Mouse (Mus musculus) intestine, embryonic 16.5 days (tissue): ENCODE measurements around the gene Mast3. TPM values are rescaled to one million over a fixed set of nuclear protein-coding genes. Genes with fewer than 3 reads are reported as not detected.

Experiments
- ATAC-seq: fragments of 200-750 bp; cut with Nextera tagmentation; 2 replicates; pipeline ENCODE4 v1.8.0; 2017; ENCODE audit warnings: moderate TSS enrichment, moderate library complexity
- H3K27ac ChIP-seq: fragments of 300-500 bp; sonication (generic); 2 replicates; pipeline ENCODE4 v1.5.1; 2014; ENCODE audit warnings: mild to moderate bottlenecking, low read length
- H3K27me3 ChIP-seq: fragments of 300-500 bp; sonication (generic); replicated peaks from 2 replicates; pipeline ENCODE4 v1.6.1; 2014; ENCODE audit warnings: low read length, control low read depth, mixed read lengths; ENCODE audit not compliant: control insufficient read depth, insufficient read depth
- H3K36me3 ChIP-seq: fragments of 300-500 bp; sonication (generic); 2 replicates; pipeline ENCODE4 v1.6.1; 2014; ENCODE audit warnings: low read length, control low read depth; ENCODE audit not compliant: control insufficient read depth, insufficient read depth
- H3K4me1 ChIP-seq: fragments of 300-500 bp; sonication (generic); 2 replicates; pipeline ENCODE4 v1.6.1; 2014; ENCODE audit warnings: low read length, control low read depth, mixed read lengths; ENCODE audit not compliant: control insufficient read depth, insufficient read depth
- H3K4me2 ChIP-seq: fragments of 300-500 bp; sonication (generic); 2 replicates; pipeline ENCODE4 v1.6.1; 2014; ENCODE audit warnings: low read depth, low read length, control low read depth
- H3K4me3 ChIP-seq: fragments of 300-500 bp; sonication (generic); 2 replicates; pipeline ENCODE4 v1.5.1; 2014; ENCODE audit warnings: mild to moderate bottlenecking, low read length
- H3K9ac ChIP-seq: fragments of 300-500 bp; sonication (generic); 2 replicates; pipeline ENCODE4 v1.6.1; 2014; ENCODE audit warnings: low read depth, low read length
- H3K9me3 ChIP-seq: fragments of 300-500 bp; sonication (generic); 2 replicates; pipeline ENCODE4 v1.6.1; 2016; ENCODE audit warnings: low read length, control low read depth; ENCODE audit not compliant: control insufficient read depth
- WGBS: fragments of 180-500 bp; shearing (Covaris S2); extraction: QIAGEN DNeasy Blood & Tissue Kit; methylation state at CpG from one replicate; pipeline ENCODE4 v1.1.7; 2014; 5-methylcytosine and 5-hydroxymethylcytosine counted together
- polyA plus RNA-seq: library from polyadenylated mRNA; unstranded; fragments of >200 nt; fragmentation: Nextera tagmentation; extraction: Ambion mirVana; gene quantifications from 2 replicates; pipeline ENCODE4 v1.2.1, GENCODE M21; 2015

Mast3 gene
- polyA plus RNA-seq, 1 experiment from 2014 or later = 12.9 TPM

GRCm38 (mm10) chr8:70791975-70792691, 12.7 kb downstream of the Mast3 start:
- peak overlapping the region; percentile 49 for H3K27ac ChIP-seq
- peak overlapping the region; percentile 75 for H3K4me2 ChIP-seq
- H3K9me3 ChIP-seq = no peaks in the 10 kb centered on the region
- 3% methylated on average over 58 of the region's 58 CpGs for WGBS
- H3K4me1 ChIP-seq = peaks cover 53% of the 10 kb centered on the region
- peak; percentile 73 for ATAC-seq
- H3K27me3 ChIP-seq = no peaks in the 10 kb centered on the region
- peak overlapping the region; percentile 71 for H3K4me3 ChIP-seq
- peak overlapping the region; percentile 91 for H3K9ac ChIP-seq
- peaks cover 9% of the 10 kb centered on the region for H3K36me3 ChIP-seq

GRCm38 (mm10) chr8:70791294-70791701, 13.6 kb downstream of the Mast3 start:
- WGBS = 56% methylated on average over 7 of the region's 7 CpGs
- H3K27ac ChIP-seq = peak overlapping the region; percentile 49
- H3K9ac ChIP-seq = peak overlapping the region; percentile 91
- peak overlapping the region; percentile 75 for H3K4me2 ChIP-seq
- H3K36me3 ChIP-seq = peaks cover 10% of the 10 kb centered on the region
- H3K9me3 ChIP-seq = no peaks in the 10 kb centered on the region
- ATAC-seq = no peak
- peak overlapping the region; percentile 71 for H3K4me3 ChIP-seq
- no peaks in the 10 kb centered on the region for H3K27me3 ChIP-seq
- H3K4me1 ChIP-seq = peaks cover 55% of the 10 kb centered on the region

- no peaks in the 10 kb centered on the region for H3K9me3 ChIP-seq
- H3K9ac ChIP-seq = peak overlapping the region; percentile 91
- H3K27me3 ChIP-seq = no peaks in the 10 kb centered on the region
- H3K4me1 ChIP-seq = peaks cover 55% of the 10 kb centered on the region
- H3K4me2 ChIP-seq = peak overlapping the region; percentile 75
- peak overlapping the region; percentile 4; the same call in 1 of the 2 replicates for H3K27ac ChIP-seq
- H3K4me3 ChIP-seq = 0 out of 2 replicates have a peak overlapping the region, but pooled peaks have one; percentile 11
- WGBS = 53% methylated on average over 8 of the region's 8 CpGs
- ATAC-seq = no peak
- peaks cover 14% of the 10 kb centered on the region for H3K36me3 ChIP-seq
These were observed 14.0 kb downstream of the Mast3 start for GRCm38 (mm10) chr8:70790846-70791245.

GRCm38 (mm10) chr8:70789046-70789445, 15.8 kb downstream of the Mast3 start:
- Histone ChIP-seq H3K36me3 (peaks cover 23% of the 10 kb centered on the region), H3K27ac (no peak overlapping the region), H3K4me3 (no peak overlapping the region), H3K4me1 (peaks cover 44% of the 10 kb centered on the region), H3K4me2 (no peak overlapping the region), H3K9ac (0 out of 2 replicates have a peak overlapping the region, but pooled peaks have one; percentile 19), H3K9me3 (no peaks in the 10 kb centered on the region), H3K27me3 (no peaks in the 10 kb centered on the region)
- no peak for ATAC-seq
- 86% methylated on average over 10 of the region's 10 CpGs for WGBS

GRCm38 (mm10) chr8:70787941-70788667, 16.8 kb downstream of the Mast3 start:
- Histone ChIP-seq H3K9ac (0 out of 2 replicates have a peak overlapping the region, but pooled peaks have one; percentile 14), H3K27ac (no peak overlapping the region), H3K4me3 (peak overlapping the region; percentile 31), H3K27me3 (no peaks in the 10 kb centered on the region), H3K4me2 (peak overlapping the region; percentile 39), H3K36me3 (peaks cover 28% of the 10 kb centered on the region), H3K4me1 (peaks cover 36% of the 10 kb centered on the region), H3K9me3 (no peaks in the 10 kb centered on the region)
- peak; percentile 21 for ATAC-seq
- 29% methylated on average over 30 of the region's 30 CpGs for WGBS

- Histone ChIP-seq H3K9me3 (no peaks in the 10 kb centered on the region), H3K27ac (no peak overlapping the region), H3K9ac (no peak overlapping the region), H3K4me1 (peaks cover 30% of the 10 kb centered on the region), H3K4me2 (no peak overlapping the region; the same call in 1 of the 2 replicates), H3K4me3 (no peak overlapping the region), H3K36me3 (peaks cover 29% of the 10 kb centered on the region), H3K27me3 (no peaks in the 10 kb centered on the region)
- WGBS = 87% methylated on average over 3 of the region's 3 CpGs
- no peak for ATAC-seq
These were observed 17.8 kb downstream of the Mast3 start for GRCm38 (mm10) chr8:70787051-70787445.

- Histone ChIP-seq H3K27ac (no peak overlapping the region), H3K9me3 (no peaks in the 10 kb centered on the region), H3K4me1 (peaks cover 25% of the 10 kb centered on the region), H3K36me3 (peaks cover 30% of the 10 kb centered on the region), H3K4me2 (no peak overlapping the region), H3K9ac (no peak overlapping the region), H3K4me3 (no peak overlapping the region), H3K27me3 (no peaks in the 10 kb centered on the region)
- ATAC-seq = no peak
- 88% methylated on average over 25 of the region's 25 CpGs for WGBS
These were observed 18.4 kb downstream of the Mast3 start for GRCm38 (mm10) chr8:70786291-70787050.

GRCm38 (mm10) chr8:70780093-70780492, 24.8 kb downstream of the Mast3 start:
- Histone ChIP-seq H3K36me3 (peaks cover 30% of the 10 kb centered on the region), H3K27me3 (no peaks in the 10 kb centered on the region), H3K9me3 (no peaks in the 10 kb centered on the region), H3K27ac (no peak overlapping the region), H3K4me1 (peaks cover 18% of the 10 kb centered on the region), H3K4me2 (no peak overlapping the region), H3K4me3 (no peak overlapping the region), H3K9ac (peak overlapping the region; percentile 29; the same call in 1 of the 2 replicates)
- no peak for ATAC-seq
- WGBS = 70% methylated on average over 11 of the region's 11 CpGs
